Mouse (Mus musculus) thymus, postnatal 4 days (tissue): Measurements from ENCODE around the gene Rpl13a.
A peak's percentile ranks its signal among the peaks of the same experiment; 100 is the strongest.
"Not testable (repeated sequence)": the region's sequence is repeated elsewhere in the genome, so short reads cannot be mapped to it uniquely, and the experiment has no call there.

Source experiments
- DNase-seq: peaks from one replicate; pipeline ENCODE4 v3.0.0; 2021

Gene Rpl13a

DNA sequence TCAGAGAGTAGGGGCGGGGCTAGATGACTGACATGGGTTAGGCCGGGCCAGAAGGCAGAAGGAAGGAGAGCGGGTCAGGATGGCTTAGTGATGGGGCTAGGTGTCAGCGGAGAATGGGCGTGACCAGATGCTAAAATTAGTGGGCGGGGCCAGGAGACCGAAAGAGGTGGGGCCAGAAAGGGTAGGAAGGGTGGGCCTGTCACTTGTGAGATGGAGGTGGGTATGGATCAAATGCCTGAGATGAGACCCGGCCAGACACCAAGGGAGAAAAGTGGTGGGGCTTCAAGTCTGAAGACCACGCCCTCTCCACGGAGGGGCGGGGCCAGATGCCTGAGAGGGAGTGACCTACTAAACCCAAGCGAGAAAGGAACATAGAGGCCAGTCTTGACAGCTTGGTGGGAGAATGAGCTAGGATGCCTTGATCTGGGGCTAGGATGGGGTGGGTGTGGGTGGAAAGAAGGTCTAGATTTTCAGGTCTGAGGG, 6.0 kb upstream of the Rpl13a start:
- peak; percentile 83 for DNase-seq

DNA sequence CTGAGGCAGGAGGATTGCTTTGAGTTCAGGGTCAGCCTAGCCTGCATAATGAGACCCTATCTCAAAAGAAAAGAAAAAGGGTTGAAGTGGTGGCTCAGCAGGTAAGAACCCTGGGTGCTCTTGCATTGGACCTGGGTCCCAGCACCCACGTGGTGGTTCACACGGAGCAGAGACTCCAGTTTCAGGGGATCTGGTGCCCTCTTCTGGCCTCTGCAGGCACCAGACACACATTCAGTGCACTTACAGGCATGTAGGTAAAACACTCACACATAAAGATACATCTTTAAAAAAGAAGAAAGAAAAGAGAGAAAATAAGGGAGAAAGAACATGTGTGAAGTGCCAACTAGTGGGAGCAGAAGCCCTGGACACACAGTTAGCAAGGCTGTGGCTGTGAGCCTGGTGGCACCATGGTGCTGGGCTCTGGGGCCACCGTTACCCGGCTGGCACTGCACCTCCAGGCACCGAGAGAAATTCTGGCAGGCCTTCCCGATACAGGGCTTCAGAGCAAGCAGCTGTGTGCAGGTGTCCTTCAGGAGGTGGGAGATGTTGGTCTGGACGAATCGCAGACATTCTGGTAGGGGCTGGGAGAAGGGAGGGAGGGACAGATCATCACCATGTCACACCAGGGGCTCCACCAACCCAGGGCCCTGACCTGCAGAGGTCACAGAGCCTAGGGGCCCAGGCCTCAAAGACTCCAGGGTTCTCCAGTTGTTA, 5.0 kb upstream of the Rpl13a start:
- no peak for DNase-seq

DNA sequence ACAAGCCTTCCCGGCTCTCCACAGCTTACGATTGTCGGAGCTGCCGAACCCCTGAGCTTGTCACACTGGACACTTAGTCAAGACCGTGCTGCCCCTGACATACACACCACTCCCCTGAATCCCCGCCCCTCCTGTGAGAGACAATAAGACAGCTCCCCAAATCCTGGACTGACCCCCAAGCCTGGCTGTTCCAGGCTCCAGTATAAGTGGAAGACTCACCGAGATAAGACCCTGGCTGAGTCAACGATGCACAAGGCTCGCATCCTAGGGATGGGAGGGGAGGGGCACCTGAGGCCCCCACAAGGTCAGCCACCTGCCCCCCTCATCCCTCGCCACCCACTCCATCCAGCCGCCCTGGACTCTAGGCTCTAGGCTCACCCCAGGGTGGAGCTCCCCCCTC, 3.3 kb upstream of the Rpl13a start:
- no peak for DNase-seq

DNA sequence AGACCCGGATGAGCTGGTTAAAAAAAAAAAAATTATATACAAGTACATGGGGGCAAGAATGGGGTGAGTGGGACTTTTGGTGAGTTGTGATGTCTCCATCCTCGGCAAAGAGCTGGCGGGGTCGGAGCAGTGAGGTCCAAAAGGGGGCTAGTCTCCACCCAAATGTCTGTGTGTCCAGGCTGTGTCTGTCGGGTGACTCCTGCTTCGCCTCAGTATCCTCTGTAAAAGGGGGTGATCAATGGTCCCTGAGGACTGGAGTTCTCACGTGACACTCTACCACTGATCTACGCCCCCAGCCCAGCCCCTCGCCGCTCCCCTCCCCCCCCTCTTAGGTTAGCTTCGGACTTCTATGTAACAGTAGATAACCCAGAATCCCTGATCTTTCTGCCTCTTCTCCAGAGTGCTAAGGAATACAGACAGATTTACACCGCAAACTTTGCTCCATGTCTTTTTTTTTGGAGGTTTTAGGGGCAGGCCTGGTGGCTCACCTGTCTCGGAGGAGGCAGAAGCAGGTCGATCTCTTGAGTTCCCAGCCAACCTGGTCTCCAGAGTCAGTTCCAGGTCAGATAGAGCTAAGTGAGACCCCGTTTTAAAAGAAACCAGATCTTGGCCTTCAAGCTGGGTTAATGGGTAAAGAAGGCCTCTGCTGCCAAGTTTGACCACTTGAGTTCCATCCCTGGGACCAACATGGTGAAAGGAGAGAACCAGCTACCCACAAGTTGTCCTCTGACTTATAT, 1.4 kb upstream of the Rpl13a start:
- DNase-seq = no peak

DNA sequence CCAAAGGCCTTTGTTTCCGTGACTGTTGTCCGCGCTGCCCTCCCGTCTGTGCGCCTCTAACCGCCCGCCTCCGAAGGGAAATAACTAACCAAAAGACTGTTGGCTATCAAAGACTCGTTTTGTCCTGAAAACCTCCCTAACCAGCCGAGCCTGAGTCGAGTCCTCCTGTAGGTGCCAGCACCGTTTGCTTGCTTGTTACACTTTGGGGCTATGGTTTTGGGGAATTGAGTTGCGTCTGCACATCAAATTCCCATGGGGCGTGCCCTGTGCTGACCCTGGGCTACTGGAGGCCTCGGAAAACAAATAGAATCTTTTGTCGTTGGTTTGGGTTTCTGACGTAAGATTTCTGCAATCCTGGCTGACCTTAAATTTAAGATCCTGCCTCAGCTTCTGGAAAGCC, 757 bp upstream of the Rpl13a start:
- DNase-seq = no peak

DNA sequence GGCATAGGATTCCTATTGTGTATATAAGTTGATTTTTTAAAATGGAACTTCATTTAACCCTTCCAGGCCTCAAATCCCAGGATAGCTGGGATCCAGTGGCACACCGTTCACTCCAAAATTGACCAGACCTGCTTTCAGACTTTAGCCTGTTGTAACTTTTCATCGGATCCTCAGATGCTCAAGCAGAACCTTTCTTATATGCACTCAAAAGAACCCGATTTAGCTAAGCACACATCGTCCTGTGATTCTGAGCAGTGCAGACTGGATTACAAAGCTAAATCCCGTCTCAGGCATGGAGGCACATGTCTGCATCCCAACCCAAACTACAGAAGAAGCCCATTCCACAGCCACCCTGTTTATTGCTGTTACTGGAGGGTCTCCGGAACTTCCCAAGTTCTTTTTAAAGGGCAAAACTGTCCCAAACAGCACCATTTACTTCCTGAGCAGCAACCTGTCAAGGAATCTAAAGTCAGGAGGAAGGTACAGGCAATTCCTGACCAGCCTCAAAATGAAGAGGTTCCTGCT, 799 bp downstream of the Rpl13a start:
- no peak for DNase-seq

DNA sequence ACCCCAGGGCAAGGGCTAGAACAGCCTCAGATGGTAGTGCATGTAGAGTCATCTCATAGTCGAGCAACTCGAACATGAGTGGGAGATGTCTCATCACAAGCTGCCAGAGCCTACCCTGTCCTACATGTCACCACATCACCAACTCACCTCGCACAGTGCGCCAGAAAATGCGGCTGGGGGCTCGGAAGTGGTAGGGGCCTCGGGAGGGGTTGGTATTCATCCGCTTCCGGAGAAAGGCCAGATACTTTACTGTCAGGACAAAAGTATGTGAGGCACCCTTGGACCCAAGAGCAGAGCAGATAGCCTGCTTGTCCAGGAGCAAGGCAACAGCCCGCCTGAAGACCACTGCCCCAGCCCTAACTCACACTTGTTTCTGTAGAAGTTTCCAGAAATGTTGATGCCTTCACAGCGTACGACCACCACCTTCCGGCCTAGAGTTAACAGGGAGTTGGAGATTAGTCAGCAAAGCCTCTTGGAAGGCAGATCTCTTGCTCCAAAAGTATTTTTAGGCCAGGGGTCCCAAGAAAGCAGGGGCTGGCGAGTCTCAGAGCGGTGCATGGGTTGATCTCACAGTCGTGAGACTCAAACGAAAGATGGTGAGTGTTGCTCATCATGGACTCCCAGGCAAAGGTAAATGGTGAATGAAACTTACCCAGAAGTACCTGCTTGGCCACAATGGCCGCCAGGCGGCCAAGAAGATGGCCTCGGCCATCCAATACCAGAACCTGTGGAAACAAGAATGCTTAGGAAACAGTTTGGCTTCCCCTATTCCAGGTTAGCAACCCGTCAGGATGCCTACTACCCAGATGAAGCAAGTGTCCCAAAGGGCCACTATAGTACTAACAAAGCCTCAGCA, 1.5 kb downstream of the Rpl13a start:
- peak; percentile 51 for DNase-seq

DNA sequence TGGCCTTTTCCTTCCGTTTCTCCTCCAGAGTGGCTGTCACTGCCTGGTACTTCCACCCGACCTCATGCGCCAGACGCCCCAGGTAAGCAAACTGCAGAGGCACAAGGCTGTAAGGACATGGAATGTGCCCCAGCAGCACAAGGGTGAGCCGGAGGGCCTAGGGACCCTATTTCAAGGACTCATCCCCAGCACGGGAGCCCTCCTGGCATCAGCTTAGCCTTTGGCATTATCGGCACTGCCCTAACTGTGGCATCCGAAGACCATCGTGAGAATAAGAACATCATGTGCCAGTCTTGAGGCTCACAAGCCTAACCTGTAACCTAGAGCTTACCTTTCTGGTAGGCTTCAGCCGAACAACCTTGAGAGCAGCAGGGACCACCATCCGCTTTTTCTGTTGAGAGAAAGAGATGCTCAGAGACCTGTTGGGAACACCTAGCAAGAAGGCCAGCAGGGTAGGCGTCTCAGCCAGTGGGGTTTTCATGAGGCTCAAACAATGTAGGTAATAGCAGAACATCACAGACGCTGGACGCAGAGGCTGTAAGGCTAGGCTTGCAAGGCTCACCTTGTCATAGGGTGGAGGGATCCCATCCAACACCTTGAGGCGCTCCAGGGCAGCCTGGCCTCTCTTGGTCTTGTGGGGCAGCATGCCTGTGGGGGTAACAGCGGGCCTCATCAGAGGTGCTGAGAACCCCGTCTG, 2.3 kb downstream of the Rpl13a start:
- no peak for DNase-seq

DNA sequence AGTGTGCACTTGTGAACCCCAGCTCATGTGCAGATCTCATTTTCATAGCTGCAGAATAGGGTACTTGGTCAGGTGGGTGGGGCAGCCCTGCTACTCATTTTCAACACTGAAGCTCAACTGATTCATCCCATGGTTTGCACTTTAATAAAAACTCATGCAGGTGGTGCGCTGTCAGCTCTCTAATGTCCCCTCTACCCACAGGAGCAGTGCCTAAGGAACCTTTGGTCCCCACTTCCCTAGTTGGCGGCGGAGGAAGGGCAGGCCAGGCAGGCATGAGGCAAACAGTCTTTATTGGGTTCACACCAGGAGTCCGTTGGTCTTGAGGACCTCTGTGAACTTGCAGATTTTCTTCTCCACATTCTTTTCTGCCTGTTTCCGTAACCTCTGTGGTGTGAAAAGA, 2.9 kb downstream of the Rpl13a start:
- not testable (repeated sequence) for DNase-seq

DNA sequence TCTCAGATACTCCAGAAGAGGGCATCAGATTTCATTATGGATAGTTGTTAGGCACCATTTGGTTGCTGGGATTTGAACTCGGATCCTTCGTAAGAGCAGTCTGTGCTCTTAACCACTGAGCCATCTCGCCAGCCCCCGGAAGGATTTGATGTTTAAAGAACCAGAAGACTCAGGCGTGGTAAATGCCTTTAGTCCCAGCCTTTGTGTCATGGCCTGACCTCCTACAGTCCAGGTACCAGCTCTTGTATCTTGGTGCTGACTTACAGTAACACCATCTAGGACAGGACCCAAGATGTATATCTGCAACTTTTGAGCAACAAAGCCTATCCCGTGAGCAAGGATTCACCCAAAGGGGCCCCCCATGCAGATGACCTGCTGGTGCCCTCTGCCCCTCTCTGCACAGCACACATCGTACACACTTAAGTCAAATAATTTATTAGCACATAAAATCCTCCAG, 3.4 kb downstream of the Rpl13a start:
- no peak for DNase-seq

DNA sequence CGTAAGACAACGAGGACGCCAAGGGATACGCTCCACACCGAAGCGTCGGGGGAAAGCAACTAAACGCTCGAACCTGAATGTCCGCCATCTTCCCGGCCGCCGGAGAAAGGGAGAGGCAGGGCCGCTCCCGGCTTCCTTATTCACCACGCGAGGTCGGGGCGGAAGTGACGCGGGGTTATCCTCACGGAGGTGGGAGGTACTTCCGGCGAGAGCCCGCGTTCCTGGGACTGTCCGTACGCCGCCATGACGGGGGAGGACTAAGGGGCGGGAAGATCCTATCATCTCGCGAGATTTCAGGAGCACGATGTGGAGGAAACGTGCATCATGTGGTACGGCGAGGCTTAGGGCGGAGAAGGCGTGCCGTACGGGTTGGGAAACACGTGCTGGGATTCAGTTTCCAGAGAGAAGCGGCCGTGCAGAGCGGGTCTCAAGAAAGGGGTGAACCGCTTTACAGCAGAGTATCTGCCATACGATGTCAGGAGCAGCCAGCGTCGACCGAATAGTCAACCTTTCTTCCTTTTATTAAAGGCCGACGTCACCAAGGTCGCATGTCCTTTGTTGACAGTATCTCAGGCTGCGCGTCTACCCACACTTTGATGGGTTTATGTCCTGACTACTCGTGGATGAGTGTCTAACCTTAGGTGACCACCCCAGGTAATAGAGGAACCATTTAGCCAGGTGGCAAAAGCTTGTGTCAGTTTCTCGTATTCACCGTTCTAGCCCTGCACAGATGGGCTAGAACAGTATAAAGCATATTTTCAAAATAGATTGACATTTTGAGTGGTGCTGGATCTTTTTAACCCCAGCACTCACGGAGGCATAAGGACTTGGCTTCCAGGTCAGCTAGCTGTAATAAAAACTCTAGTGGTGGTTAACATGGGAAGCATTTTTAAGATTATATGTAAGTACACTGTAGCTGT, 4.1 kb downstream of the Rpl13a start, which contains the start of gene Rps11:
Rps11 (minus strand) TSS at position 216 of the 920 bp plus-strand sequence.
- peak; percentile 97 for DNase-seq

DNA sequence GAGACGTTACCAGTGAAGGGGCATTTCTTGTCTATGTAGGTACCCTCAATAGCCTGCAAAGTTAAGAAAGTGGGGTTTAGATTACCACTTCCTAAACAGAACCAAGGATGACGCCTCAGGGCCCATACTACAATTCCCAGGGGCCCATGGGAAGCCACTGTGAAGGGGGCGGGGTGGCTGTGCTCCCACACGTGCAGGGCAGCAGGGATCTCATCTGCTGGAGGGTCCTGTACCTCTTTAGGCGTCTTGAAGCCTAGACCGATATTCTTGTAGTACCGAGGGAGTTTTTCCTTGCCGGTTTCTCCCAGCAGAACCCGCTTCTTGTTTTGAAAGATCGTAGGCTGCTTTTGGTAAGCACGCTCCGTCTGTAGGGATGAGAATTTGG, 5.4 kb downstream of the Rpl13a start:
- peak; percentile 72 for DNase-seq

DNA sequence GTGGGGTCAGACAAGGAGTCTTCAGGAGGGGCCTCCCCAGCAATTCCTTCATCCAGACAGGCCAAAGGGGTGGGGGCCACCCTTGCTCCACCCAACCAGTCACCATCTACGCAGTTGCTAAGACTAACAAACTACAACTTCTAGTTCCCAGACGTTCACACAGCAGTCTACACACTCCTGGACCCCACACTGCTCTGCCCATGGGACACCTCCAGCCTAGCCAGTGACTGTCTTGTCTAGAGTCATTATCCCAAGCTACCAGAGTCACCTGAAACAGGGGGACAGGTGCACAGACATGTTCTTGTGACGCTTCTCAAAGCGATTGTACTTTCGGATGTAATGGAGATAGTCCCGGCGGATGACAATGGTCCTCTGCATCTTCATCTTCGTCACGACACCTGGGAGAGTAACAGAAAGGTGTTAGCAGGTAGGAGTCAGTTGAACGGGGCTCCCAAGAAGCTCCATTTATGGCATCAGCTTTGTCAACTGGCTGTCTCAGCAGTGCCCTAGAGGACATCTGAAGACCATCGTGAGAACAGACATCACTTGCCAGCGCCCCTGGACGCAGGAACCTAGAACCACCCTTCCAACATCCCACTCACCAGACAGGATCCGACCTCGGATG, 5.9 kb downstream of the Rpl13a start:
- DNase-seq = no peak

DNA sequence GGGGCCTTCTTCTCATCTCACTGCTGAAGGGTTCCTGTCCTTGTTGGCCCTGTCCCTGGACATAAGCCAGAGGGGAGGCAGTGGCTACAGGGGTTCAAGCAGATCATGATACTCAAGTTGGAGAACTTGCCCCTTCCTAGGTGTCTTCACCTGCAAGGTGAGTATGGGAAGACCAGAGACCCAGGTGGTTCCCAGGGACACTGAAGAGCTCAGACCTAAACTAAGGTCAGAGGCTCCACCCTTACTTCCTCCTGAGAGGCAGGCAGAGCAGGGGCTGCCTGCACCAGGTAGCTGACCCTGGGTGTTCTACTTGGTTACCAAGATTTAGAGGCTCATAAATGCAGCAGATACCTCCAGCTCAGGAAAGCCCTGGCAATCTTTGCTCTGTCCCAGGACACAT, 6.6 kb downstream of the Rpl13a start:
- no peak for DNase-seq

DNA sequence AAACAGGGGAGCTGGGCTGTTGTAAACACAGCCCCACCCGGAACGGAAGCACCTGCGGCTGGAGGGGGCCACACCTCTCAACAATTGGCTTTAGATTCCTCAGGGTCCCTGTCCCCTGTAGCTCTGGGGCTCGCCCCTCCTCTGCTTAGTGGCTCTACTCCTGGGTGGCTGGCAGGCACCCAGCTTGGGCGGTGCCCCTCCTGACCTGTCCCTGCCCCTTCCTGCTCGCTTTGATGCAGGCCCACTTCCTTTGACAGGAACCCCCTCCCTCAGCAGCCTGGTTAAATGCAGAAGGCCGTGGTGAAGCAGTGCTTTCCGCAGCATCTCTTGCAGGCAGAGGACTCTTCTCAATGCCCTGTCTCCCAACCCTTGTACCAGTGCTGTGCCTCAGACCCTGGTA, 7.2 kb downstream of the Rpl13a start:
- DNase-seq = peak; percentile 83

DNA sequence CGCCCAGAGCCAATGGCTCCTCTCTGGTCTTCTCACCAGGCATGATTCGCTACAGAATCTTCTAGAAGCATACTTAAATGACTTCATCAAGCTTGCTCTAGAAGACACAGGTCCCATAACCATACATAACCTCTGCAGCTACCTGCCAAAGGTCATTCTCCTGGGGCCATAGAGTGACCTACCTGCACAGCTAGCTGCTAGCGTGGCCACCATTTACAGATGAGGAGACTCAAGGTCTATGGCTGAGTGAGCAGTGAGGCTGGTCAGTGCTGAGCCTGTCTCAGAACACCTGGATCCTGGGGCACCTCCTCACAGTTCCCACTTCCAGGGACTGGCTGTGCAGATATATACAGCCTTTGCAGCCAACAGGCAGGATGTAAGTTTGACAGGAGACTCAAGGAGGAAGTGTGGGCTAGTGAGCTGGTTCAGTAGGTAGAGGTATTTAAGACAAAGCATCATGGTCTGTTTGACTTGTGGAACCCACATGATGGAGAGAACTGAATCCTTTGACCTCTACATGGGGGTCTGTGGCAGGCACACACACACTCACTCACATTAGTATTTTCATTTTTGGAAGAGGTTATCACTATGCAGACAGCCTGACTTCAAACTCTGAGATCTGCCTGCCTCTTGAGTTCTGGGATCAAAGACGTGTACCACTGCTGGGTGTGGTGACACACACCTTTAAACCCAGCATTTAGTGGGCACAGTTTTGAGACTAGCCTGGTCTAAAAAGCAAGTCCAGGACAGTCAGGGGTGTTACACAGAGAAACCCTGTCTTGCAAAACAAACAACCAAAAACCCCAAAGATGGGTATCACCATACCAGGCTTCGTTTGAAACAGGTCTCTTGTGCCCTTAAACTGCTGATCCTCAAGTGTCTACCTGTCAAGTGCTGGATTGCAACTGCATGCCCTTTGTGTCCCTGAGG, 8.5 kb downstream of the Rpl13a start:
- peak; percentile 24 for DNase-seq

DNA sequence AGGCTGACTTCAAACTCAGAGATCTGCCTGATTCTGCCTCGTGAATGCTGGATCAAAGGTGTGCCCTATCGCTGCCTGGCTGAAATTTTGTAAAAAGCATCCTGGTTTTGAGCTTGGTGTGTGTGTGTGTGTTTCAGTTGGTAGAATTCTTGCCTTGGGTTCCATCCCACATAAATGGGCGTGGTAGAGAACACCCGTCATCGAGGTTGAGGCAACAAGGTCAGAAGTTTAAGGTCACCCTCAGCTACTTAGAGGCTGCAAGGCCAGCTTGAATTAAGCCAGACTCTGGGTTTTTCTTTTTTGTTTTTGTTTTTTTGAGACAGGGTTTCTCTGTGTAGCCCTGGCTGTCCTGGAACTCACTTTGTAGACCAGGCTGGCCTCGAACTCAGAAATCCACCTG, 10.2 kb downstream of the Rpl13a start:
- no peak for DNase-seq

DNA sequence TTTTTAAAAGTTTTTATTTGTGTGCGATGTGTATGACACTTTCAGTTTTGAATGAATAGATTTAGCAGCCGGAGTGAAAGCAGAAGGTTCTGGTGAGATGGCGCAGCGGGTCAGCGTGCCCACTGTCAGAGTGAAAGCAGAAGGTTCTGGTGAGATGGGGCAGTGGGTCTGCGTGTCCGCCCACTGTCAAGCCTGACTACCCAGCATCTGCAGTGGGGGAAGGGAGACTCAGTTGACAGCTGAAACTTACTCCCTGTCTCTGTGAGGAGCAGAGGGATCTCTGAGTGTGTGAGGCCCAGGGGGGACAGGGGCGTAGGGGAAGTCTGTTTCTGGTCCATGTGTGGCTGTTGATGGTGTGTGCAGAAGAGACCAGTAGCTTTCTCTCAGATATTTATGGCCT, 11.0 kb downstream of the Rpl13a start:
- DNase-seq = no peak

DNA sequence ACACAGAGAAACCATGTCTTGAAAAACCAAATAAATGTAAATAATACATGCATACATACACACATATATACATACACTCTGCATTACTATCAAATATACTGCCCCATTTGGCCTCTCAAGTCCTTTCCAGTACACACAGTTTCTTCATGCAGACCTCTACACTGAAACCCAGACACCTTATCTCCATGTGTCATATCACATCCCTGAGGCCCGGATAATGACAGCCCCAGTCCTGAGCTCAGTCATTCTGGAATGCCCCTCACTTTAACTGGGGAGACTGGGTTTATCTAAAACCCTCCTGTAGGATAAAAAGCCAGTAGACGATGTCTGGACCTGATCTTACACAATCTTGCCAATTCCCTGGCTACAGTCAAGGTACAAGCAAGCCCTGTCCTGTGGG, 15.1 kb downstream of the Rpl13a start:
- no peak for DNase-seq

DNA sequence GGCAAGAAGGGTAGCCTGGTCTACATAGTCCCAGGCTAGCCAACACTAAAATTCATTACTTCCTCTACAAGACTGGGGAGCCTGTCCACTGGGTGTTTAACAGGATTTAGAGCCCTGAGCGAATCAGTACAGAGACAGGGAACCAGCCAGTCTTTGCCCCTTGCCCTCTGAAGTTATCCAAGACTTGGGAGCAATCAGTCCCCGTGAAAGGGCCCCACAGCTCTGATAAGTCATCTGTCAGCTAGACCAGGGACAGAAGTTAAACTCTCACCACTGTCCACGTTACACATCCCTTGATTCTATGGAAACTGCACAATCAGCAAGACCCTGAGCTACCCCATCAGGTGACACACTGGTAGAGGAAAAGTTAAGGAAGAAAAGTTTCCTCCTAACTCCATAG, 16.0 kb downstream of the Rpl13a start:
- DNase-seq = no peak
